In genomic region chr3:69177168-69177797, GRCm38 (mm10) we compare ENCODE assay signal across 13 mouse cellular contexts. TPM values are rescaled to one million over a fixed set of nuclear protein-coding genes. Genes with fewer than 3 reads are reported as not detected.
A peak's percentile ranks its signal among the peaks of the same experiment; 100 is the strongest.
DNase-seq lines count a peak whose midpoint lies in the region; ATAC-seq lines count a peak whose summit lies in the region.
"Had no signal": no experiment of that assay in that cellular context is flagged by ENCODE, and none has a peak within 500 bp of the region (broad histone marks: within the 10 kb centered on the region; RNA-seq: fewer than 3 reads in every experiment).

No protein-coding gene starts in this region.

- no peak overlapping the region for H3K27ac ChIP-seq in hindbrain, embryonic 13.5 days
- H3K27ac ChIP-seq: heart, embryonic 10.5 days; left cerebral cortex, adult 2 months had no signal

- peaks cover 7% of the 10 kb centered on the region; the same call in 1 of the 2 replicates for H3K4me1 ChIP-seq in hindbrain, embryonic 13.5 days (replicated peaks)
- H3K4me1 ChIP-seq: heart, embryonic 10.5 days had no signal

- intact Hi-C loops in gastrocnemius, postnatal 36 days (cut with DNase I) = no loop called here

- WGBS in hindbrain, embryonic 13.5 days = 80% methylated on average over 15 of the region's 15 CpGs

- H3K36me3 ChIP-seq in hindbrain, embryonic 13.5 days = no peaks in the 10 kb centered on the region
- H3K36me3 ChIP-seq: heart, embryonic 10.5 days had no signal

- no peak overlapping the region for H3K4me2 ChIP-seq in hindbrain, embryonic 13.5 days

- DNase-seq in cerebellum, adult 18-20 months = peak; percentile 20 to 24
- DNase-seq in cerebellum, postnatal 4 days (ENCODE audit: low spot score in 2 of 2) = no peak
- DNase-seq in 416B (ENCODE audit: low read depth) = peak; percentile 21
- peak; percentile 2 to 16 for DNase-seq in adrenal gland, postnatal 36 days
- DNase-seq in naive thymus-derived CD4-positive, alpha-beta T cell, adult 2 months (ENCODE audit: low read depth) = peak; percentile 92
- no peak for DNase-seq in gastrocnemius, postnatal 36 days
- DNase-seq: kidney, adult 18-20 months; lung, adult 18-20 months had no signal

- no peak overlapping the region for H3K9ac ChIP-seq in hindbrain, embryonic 13.5 days

- H3K9me3 ChIP-seq in hindbrain, embryonic 13.5 days = no peaks in the 10 kb centered on the region
- H3K9me3 ChIP-seq: heart, embryonic 10.5 days had no signal

- H3K27me3 ChIP-seq in hindbrain, embryonic 13.5 days = no peaks in the 10 kb centered on the region

- no peak overlapping the region for H3K4me3 ChIP-seq in hindbrain, embryonic 13.5 days
- H3K4me3 ChIP-seq: heart, embryonic 10.5 days; left cerebral cortex, adult 2 months had no signal

- ATAC-seq in erythroid progenitor cell, adult 5-6 weeks (replicated peaks; ENCODE audit: low FRiP score, poor library complexity, severe bottlenecking) = no peak
- ATAC-seq in hindbrain, embryonic 13.5 days (ENCODE audit: low FRiP score) = no peak

RNA-seq across cellular contexts. Expression of gene Arl14, which starts 44.9 kb away (rescaled TPM):
- total RNA-seq in adrenal gland, postnatal 36 days (2021) = not detected
- not detected for total RNA-seq in gastrocnemius, postnatal 36 days (2021)
- not detected in 2 replicates for total RNA-seq in erythroid progenitor cell, adult 5-6 weeks (2015; ENCODE audit: low replicate concordance)
- total RNA-seq in erythroid progenitor cell, adult 5-6 weeks (2017; ENCODE audit: low replicate concordance) = not detected in 2 replicates
- not detected in 2 replicates for polyA plus RNA-seq in hindbrain, embryonic 13.5 days (2015; fragmentation: Nextera tagmentation; extraction: Ambion mirVana)
- total RNA-seq: left cerebral cortex, adult 2 months had no signal
- polyA plus RNA-seq: heart, embryonic 10.5 days; neural tube, embryonic 11.5 days had no signal

RNA-seq across cellular contexts. Expression of gene Kpna4, which starts 50.4 kb away (rescaled TPM):
- 10 to 100 TPM; 64.1 to 71.1 TPM for total RNA-seq in adrenal gland, postnatal 36 days (2021)
- total RNA-seq in gastrocnemius, postnatal 36 days (2021) = 100 to 1,000 TPM; 103 to 111 TPM
- total RNA-seq in erythroid progenitor cell, adult 5-6 weeks (2015; ENCODE audit: low replicate concordance) = 42.5 and 48.2 TPM in 2 replicates
- 35.3 and 46.0 TPM in 2 replicates for total RNA-seq in erythroid progenitor cell, adult 5-6 weeks (2017; ENCODE audit: low replicate concordance)
- 34.6 and 37.7 TPM in 2 replicates for polyA plus RNA-seq in hindbrain, embryonic 13.5 days (2015; fragmentation: Nextera tagmentation; extraction: Ambion mirVana)

Comparison
In these comparisons a context has a peak if more than half of its experiments do, and no peak if none do; other contexts are left out.
1. DNase-seq: peak in cerebellum, adult 18-20 months (2 of 2), 416B (single experiment), adrenal gland, postnatal 36 days (2 of 2) and naive thymus-derived CD4-positive, alpha-beta T cell, adult 2 months (single experiment); none in cerebellum, postnatal 4 days (0 of 2) and gastrocnemius, postnatal 36 days (0 of 2).